Mouse (Mus musculus) kidney, adult 2 months (tissue): ENCODE results near the gene Sult6b2. TPM values are rescaled to one million over a fixed set of nuclear protein-coding genes. Genes with fewer than 3 reads are reported as not detected.

Experiments
- DNase-seq: peaks from one replicate; pipeline ENCODE4 v3.0.0; 2021
- H3K27ac ChIP-seq: fragments of 200-500 bp; 2 replicates; pipeline ENCODE4 v1.5.1; 2012; ENCODE audit warnings: low read depth, low read length, control low read depth, inconsistent platforms; ENCODE audit not compliant: insufficient read depth
- H3K27me3 ChIP-seq: fragments of 200-500 bp; replicated peaks from 2 replicates; pipeline ENCODE4 v1.6.1; 2012; ENCODE audit warnings: mild to moderate bottlenecking, moderate library complexity, low read length, inconsistent platforms; ENCODE audit not compliant: control insufficient read depth, insufficient read depth
- H3K36me3 ChIP-seq: fragments of 200-500 bp; 2 replicates; pipeline ENCODE4 v1.6.1; 2012; ENCODE audit warnings: mild to moderate bottlenecking, moderate library complexity, low read length, inconsistent platforms; ENCODE audit not compliant: control insufficient read depth, insufficient read depth
- H3K4me1 ChIP-seq: fragments of 200-500 bp; 2 replicates; pipeline ENCODE4 v1.6.1; 2011; ENCODE audit warnings: low read length; ENCODE audit not compliant: control insufficient read depth, insufficient read depth
- H3K4me3 ChIP-seq: fragments of 200-500 bp; 2 replicates; pipeline ENCODE4 v1.5.1; 2011; ENCODE audit warnings: mild to moderate bottlenecking, low read depth, low read length, control low read depth; ENCODE audit not compliant: insufficient read depth
- CTCF ChIP-seq: fragments of 200-500 bp; conservative IDR thresholded peaks from 2 replicates; pipeline ENCODE4 v1.5.1; 2011; ENCODE audit warnings: low read depth, mild to moderate bottlenecking, control low read depth, low read length, moderate library complexity, mixed read lengths; ENCODE audit not compliant: insufficient read depth, insufficient read length
- POLR2A ChIP-seq: fragments of 200-500 bp; IDR thresholded peaks from one replicate; pipeline ENCODE4 v1.6.1; 2011; ENCODE audit warnings: low read depth, low read length, control low read depth
- WGBS: fragments of 180-500 bp; shearing (Covaris S2); methylation state at CpG from one replicate; pipeline ENCODE4 v1.1.7; 2018; 5-methylcytosine and 5-hydroxymethylcytosine counted together
- polyA plus RNA-seq: library from polyadenylated mRNA; depleted of rRNA; stranded (reverse); fragments of >200 nt; gene quantifications from 2 replicates; pipeline ENCODE4 v1.2.3, GENCODE M21; 2012; rRNA removed

Sult6b2 gene
- polyA plus RNA-seq, 1 experiment = not detected

DNA sequence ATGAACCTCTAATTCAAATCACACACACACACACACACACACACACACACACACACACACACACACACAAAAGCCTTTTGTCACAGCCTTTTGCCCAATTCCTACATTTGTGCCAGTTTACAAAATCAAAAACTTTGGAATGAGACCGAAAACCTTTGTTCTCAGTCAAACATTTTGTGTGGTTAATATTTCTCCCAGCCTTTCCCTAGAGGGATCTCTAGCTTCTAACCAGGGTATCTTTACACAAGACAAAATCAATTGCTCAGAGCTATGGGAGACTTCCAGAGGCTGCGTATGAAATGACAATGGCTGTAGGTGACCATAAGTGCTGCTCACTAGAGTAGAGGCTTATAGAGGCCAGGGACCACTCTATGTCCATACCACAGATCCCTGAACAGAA lies 66.1 kb downstream of the Sult6b2 start:
- Histone ChIP-seq H3K4me3 (no peak overlapping the region), H3K27ac (no peak overlapping the region), H3K36me3 (no peaks in the 10 kb centered on the region), H3K27me3 (no peaks in the 10 kb centered on the region), H3K4me1 (peaks cover 12% of the 10 kb centered on the region; the same call in 1 of the 2 replicates)
- WGBS = 61% methylated on average over 2 of the region's 2 CpGs
- DNase-seq = peak; percentile 66
- TF ChIP-seq POLR2A (no peak), CTCF (no peak)

DNA sequence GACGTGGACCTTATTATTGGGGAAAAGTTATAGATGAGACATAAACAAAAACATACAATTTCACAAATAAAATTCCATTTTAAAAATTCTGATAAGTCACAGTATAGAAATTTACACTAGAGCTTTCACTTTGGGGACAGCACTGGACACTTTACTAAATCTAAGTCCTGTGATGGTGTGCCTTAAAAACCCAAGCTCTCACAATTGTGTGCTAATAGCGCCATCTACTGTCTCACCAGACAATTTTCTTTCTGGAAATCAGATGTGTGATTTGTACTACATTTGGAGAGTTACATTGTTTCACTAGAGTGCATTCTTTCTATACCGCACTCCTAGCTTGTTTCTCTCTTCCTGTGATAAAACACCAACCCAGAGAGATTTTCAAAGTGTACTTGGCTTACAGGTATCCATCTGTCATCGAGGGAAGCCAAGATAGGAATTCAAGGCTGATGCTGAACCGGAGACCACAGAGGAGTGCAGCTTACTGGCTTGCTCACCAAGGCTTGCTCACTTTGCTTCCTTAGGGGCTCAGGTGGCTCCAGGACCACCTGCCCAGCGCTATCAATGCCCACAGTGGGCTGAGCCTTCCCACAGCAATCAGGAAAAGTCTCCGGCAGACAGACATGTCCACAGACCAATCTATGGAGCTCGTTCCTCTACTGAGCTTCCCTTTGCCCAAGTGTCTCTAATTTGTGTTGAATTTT lies 68.8 kb downstream of the Sult6b2 start:
- Histone ChIP-seq H3K27me3 (no peaks in the 10 kb centered on the region), H3K36me3 (no peaks in the 10 kb centered on the region), H3K4me1 (peaks cover 12% of the 10 kb centered on the region; the same call in 1 of the 2 replicates), H3K4me3 (no peak overlapping the region), H3K27ac (no peak overlapping the region)
- peak; percentile 39 for TF ChIP-seq CTCF
- no peak for TF ChIP-seq POLR2A
- peak; percentile 65 for DNase-seq
- 47% methylated on average over 8 of the region's 8 CpGs for WGBS

Other genes starting within 250 kb of the Sult6b2 start
- 9.4 TPM in 2 replicates for gene Kcnj8, start 232.9 kb downstream of the Sult6b2 start, polyA plus RNA-seq
- gene Abcc9, start 102.2 kb downstream of the Sult6b2 start, polyA plus RNA-seq = 4.1 and 5.3 TPM in 2 replicates
- gene Cmas, start 47.8 kb downstream of the Sult6b2 start, polyA plus RNA-seq = 11.4 and 16.5 TPM in 2 replicates
- 13.2 and 14.3 TPM in 2 replicates for gene St8sia1, start 159.9 kb upstream of the Sult6b2 start, polyA plus RNA-seq